Mouse (Mus musculus): Measurements from ENCODE around the gene Rhov. TPM values are rescaled to one million over a fixed set of nuclear protein-coding genes. Genes with fewer than 3 reads are reported as not detected.

Gene Rhov
- polyA plus RNA-seq, 1 experiment from 2014 or later: 2.2 TPM

DNA sequence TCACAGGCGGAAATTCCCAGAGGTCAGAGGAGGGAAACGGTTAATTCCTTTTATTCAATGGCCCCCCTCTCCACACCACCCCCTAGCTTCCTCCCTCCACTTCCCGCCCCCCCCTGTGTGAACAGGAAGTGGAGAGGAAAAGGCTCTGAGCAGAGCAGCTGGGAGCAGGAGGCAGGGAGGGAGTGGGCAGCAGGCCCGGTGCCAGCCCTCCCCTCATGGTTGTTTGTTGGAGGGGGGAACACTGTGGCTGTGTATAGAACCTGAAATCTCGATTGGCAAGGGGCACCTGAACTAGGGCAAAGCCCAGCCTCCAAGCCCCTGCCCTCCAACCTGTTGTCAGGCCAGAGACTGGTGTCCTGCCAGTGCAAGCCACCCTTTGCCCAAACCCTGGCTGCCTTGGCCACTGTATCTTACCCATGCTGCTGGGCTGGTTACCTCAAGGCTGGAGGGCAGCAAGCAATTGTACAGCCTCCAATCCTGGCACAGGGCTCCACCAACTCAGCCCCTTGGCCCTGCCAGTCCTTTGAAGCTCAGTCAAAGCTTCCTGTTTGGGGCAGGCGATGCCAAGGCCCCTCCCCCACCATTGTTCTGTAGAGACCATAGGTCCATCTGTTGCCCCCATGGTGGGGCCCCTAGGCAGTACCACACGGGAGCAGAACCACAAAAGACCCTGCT lies 29.9 kb upstream of the Rhov start:
- no peak for TF ChIP-seq CTCF (IDR thresholded peaks at IDR 0.05)
- CTCF ChIA-PET: interaction anchor here (0.8 to 4.4 kb wide), 6 partner anchors 10 to 112 kb away, joined by 3 to 23 read pairs (median 5); no protein-coding TSS in a partner anchor
- no peak for DNase-seq (ENCODE audit: low read depth, low spot score)
- no peaks in the 10 kb centered on the region for H3K27me3 ChIP-seq
- no peak for ATAC-seq
- POLR2A ChIA-PET: interaction anchor here (0.6 to 1.5 kb wide), 4 partner anchors 14 to 96 kb away, joined by 3 to 5 read pairs (median 3); partner anchors contain the start of gene Dll4
- in situ Hi-C loops (cut with MboI; ENCODE audit: low pct_unique_long_range_greater_than_20kb): no loop called here

DNA sequence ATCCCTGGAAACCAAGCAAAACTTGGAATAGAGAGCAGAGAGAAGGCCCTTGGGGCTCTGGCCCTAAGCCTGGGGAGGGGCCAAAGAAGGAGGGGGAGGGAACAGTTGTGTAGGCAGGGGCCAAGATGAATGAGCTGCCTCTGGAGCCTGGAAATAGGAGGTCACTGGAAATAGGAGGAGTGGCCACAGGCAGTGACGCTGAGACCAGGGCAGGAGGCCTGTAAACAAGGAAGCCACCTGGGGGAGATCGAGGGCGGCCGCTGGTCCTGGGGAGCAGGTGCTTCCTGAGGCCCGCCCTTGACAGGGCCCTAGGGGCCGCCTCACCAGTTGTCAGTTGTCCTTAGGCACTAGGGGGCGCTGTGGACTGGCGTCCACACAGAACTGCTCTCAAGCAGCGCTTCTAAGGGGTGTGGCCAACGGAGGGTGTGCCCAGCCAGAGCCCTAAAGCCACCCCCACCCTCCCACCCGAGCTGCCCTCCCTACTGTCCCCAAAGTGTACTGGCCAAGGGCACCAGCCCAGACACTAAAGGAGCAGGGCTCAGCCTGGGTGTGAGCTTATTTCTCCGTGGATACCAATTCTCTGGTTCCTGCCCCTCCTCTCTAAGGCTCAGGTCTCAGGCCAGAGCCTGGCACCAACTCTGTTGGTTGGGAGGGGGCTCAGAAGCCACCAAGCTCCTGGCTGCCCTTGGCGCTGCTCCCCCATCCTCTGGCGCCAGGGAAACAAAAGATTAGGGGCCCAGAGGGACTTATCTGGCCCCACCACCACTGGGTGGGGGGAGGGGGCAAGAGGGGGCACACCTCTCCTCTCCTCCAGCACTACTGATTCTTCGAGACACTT lies 29.1 kb upstream of the Rhov start:
- TF ChIP-seq CTCF (IDR thresholded peaks at IDR 0.05): no peak
- DNase-seq (ENCODE audit: low read depth, low spot score): no peak
- ChIA-PET POLR2A (interaction anchor here (0.6 to 1.5 kb wide), 5 partner anchors 14 to 95 kb away, joined by 3 to 5 read pairs (median 3); partner anchors contain the start of gene Dll4), CTCF (interaction anchor here (0.8 to 4.4 kb wide), 13 partner anchors 10 to 142 kb away, joined by 3 to 23 read pairs (median 4); partner anchors contain the start of genes Dll4 and Vps18)
- no peaks in the 10 kb centered on the region for H3K27me3 ChIP-seq
- in situ Hi-C loops (cut with MboI; ENCODE audit: low pct_unique_long_range_greater_than_20kb): loop anchor here (5.0 to 10.0 kb wide), 3 partner anchors 102 to 222 kb away; no protein-coding TSS in a partner anchor
- ATAC-seq: peak; percentile 80

GRCm38 (mm10) chr2:119298839-119299238 lies 27.8 kb upstream of the Rhov start:
- ATAC-seq: no peak
- in situ Hi-C loops (cut with MboI; ENCODE audit: low pct_unique_long_range_greater_than_20kb): loop anchor here (5.0 to 10.0 kb wide), 3 partner anchors 103 to 223 kb away; no protein-coding TSS in a partner anchor
- CTCF ChIA-PET: interaction anchor here (0.7 to 4.4 kb wide), 7 partner anchors 9 to 115 kb away, joined by 3 to 26 read pairs (median 9); partner anchors contain the start of genes Dll4 and Vps18
- TF ChIP-seq CTCF (IDR thresholded peaks at IDR 0.05): no peak
- no peaks in the 10 kb centered on the region for H3K27me3 ChIP-seq
- no peak for DNase-seq (ENCODE audit: low read depth, low spot score)
- POLR2A ChIA-PET: interaction anchor here (1.2 kb wide), 1 partner anchor 20 kb away, joined by 4 read pairs; no protein-coding TSS in a partner anchor

GRCm38 (mm10) chr2:119298330-119298729 lies 27.3 kb upstream of the Rhov start:
- ChIA-PET POLR2A (no interaction called here), CTCF (interaction anchor here (2.5 to 4.4 kb wide), 3 partner anchors 16 to 116 kb away, joined by 15 to 26 read pairs (median 23); partner anchors contain the start of gene Dll4)
- H3K27me3 ChIP-seq: no peaks in the 10 kb centered on the region
- TF ChIP-seq CTCF (IDR thresholded peaks at IDR 0.05): no peak
- no peak for ATAC-seq
- in situ Hi-C loops (cut with MboI; ENCODE audit: low pct_unique_long_range_greater_than_20kb): loop anchor here (5.0 to 10.0 kb wide), 3 partner anchors 104 to 224 kb away; no protein-coding TSS in a partner anchor
- DNase-seq (ENCODE audit: low read depth, low spot score): no peak

GRCm38 (mm10) chr2:119297506-119297905 lies 26.4 kb upstream of the Rhov start:
- no peaks in the 10 kb centered on the region for H3K27me3 ChIP-seq
- ATAC-seq (no peak), DNase-seq (ENCODE audit: low read depth, low spot score) (no peak)
- CTCF ChIA-PET: interaction anchor here (0.8 to 4.4 kb wide), 5 partner anchors 17 to 124 kb away, joined by 3 to 26 read pairs (median 15); partner anchors contain the start of gene Dll4
- no peak for TF ChIP-seq CTCF (IDR thresholded peaks at IDR 0.05)
- in situ Hi-C loops (cut with MboI; ENCODE audit: low pct_unique_long_range_greater_than_20kb): loop anchor here (5.0 to 10.0 kb wide), 3 partner anchors 105 to 225 kb away; no protein-coding TSS in a partner anchor
- POLR2A ChIA-PET: no interaction called here

- CTCF ChIA-PET: interaction anchor here (1.3 to 2.5 kb wide), 2 partner anchors 47 to 117 kb away, joined by 5 to 26 read pairs; no protein-coding TSS in a partner anchor
These were observed 25.7 kb upstream of the Rhov start for GRCm38 (mm10) chr2:119296756-119297155.

GRCm38 (mm10) chr2:119294411-119294810 lies 23.3 kb upstream of the Rhov start:
- ChIA-PET POLR2A (interaction anchor here (0.6 kb wide), 2 partner anchors 27 to 30 kb away, joined by 3 to 7 read pairs; no protein-coding TSS in a partner anchor), CTCF (no interaction called here)
- TF ChIP-seq CTCF (IDR thresholded peaks at IDR 0.05): no peak
- in situ Hi-C loops (cut with MboI; ENCODE audit: low pct_unique_long_range_greater_than_20kb): loop anchor here (10.0 kb wide), 1 partner anchor 130 kb away; no protein-coding TSS in a partner anchor
- DNase-seq (ENCODE audit: low read depth, low spot score) (no peak), ATAC-seq (no peak)
- no peaks in the 10 kb centered on the region for H3K27me3 ChIP-seq

More at GRCm38 (mm10) chr2:119296756-119297155, 25.7 kb upstream of the Rhov start:
- POLR2A ChIA-PET: no interaction called here
- no peaks in the 10 kb centered on the region for H3K27me3 ChIP-seq
- ATAC-seq (no peak), DNase-seq (ENCODE audit: low read depth, low spot score) (no peak)
- in situ Hi-C loops (cut with MboI; ENCODE audit: low pct_unique_long_range_greater_than_20kb): loop anchor here (5.0 to 10.0 kb wide), 3 partner anchors 106 to 226 kb away; no protein-coding TSS in a partner anchor
- no peak for TF ChIP-seq CTCF (IDR thresholded peaks at IDR 0.05)

- in situ Hi-C loops (cut with MboI; ENCODE audit: low pct_unique_long_range_greater_than_20kb): loop anchor here (10.0 kb wide), 1 partner anchor 131 kb away; no protein-coding TSS in a partner anchor
- H3K27me3 ChIP-seq: no peaks in the 10 kb centered on the region
- ATAC-seq (no peak), DNase-seq (ENCODE audit: low read depth, low spot score) (no peak)
- POLR2A ChIA-PET: interaction anchor here (0.6 kb wide), 1 partner anchor 26 kb away, joined by 3 read pairs; no protein-coding TSS in a partner anchor
- TF ChIP-seq CTCF (IDR thresholded peaks at IDR 0.05): no peak
- CTCF ChIA-PET: no interaction called here
These were observed 22.8 kb upstream of the Rhov start for GRCm38 (mm10) chr2:119293776-119294390.

GRCm38 (mm10) chr2:119293311-119293710 lies 22.2 kb upstream of the Rhov start:
- in situ Hi-C loops (cut with MboI; ENCODE audit: low pct_unique_long_range_greater_than_20kb): loop anchor here (10.0 kb wide), 1 partner anchor 131 kb away; no protein-coding TSS in a partner anchor
- ChIA-PET POLR2A (no interaction called here), CTCF (no interaction called here)
- TF ChIP-seq CTCF (IDR thresholded peaks at IDR 0.05): no peak
- DNase-seq (ENCODE audit: low read depth, low spot score) (no peak), ATAC-seq (no peak)
- H3K27me3 ChIP-seq: no peaks in the 10 kb centered on the region

All from Patski (cell line).